Mouse (Mus musculus) hindlimb bud, embryonic 11.5 days (tissue): ENCODE data around the gene Specc1l.
"Not testable (repeated sequence)": the region's sequence is repeated elsewhere in the genome, so short reads cannot be mapped to it uniquely, and the experiment has no call there.

Source experiments
- DNase-seq: peaks from one replicate; pipeline ENCODE4 v3.0.0-alpha.2; 2012; ENCODE audit warnings: low read depth, low spot score; ENCODE audit errors: extremely low spot score

The Specc1l gene

DNA sequence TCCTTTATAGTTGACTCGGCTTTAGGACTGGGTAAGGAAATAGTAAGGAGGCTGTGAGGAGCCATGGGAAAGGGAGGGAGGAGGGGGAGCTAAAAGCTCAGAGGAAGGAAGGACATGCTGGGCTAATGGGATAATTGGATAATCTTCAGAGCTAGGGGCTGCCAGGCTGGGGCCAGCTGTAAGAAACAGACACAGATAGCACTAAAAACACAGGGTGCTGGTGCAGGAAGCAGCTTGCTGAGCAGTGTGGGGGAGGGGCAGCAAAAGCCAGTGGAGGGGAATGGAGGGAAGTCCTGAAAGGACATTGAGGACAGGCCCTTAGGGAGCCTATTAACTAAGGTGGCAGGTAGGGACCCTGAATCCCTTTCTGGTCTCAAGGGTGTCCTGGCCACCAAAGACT, 132.7 kb downstream of the Specc1l start:
- not testable (repeated sequence) for DNase-seq

DNA sequence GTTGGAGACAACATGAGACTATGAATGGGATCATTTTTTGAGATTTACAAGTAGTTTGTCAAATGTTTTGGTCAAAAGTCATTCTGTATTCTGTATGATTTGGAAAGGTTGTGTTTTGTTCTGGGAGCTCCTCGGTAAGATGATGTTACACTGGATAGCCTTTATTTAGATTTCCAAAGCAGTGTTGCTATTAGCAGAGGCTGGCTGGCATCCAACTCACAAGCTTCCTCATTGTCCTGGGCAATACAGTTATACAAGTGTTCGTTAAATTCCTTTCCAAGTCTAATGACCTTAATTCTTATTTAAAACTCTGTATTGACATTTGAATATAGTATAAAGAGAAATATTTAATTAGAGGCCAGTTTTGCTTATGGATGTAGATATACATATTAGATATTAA, 133.4 kb downstream of the Specc1l start:
- no peak for DNase-seq

DNA sequence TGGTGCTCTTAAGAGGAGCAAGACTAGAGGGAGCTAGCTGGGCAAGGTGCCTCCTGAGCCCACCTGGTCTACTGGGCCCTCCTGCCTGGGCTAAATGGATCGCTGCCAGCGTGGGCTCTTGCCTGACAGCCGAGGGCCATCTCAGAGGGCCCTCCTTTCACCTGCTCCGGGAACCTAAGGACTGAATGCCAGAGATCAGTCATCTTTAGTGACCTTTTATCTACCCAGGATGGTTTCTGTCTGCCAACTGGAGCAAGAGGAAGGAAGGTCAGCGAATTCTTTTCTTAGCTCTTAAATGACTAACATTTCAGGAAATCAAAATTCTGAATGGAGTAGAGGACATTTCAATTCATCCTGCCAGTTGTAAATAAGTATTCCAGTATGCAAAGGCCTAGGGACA, 138.7 kb downstream of the Specc1l start:
- no peak for DNase-seq

DNA sequence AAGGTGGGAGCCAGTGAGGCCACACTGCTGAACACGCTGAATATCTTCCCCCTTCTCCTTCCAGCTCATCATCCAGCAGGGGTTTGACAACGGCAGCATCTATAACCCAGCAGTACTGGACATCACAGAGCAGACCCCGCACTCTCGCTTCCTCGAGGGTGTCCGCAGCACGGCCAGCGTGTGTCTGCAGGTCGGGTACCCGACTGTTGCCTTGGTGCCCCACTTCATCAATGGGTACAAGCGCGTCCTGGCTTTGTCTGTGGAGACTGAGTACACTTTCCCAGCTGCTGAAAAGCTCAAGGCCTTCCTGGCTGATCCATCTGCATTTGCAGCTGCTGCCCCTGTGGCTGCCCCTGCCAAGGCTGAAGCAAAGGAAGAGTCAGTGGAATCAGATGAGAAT, 140.7 kb downstream of the Specc1l start:
- no peak for DNase-seq

DNA sequence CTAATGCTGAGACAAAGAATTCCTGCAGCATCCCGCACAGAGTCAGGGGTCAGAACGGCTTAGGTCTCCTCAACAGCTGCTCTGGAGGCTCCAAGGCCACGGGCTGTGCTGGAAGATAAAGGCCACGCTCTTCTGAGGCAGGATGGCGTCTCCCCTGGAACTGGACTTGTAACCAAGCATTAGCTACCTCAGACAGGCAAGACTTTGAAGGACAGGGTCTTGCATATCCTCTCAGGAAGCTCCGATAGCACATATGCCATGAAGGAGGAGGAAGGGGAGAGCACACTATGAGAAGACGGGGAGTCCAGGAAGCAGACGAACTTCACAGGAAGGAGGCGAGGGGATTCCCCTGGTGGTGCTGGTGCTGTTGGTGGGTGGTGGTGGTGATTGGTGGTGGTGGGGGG, 142.0 kb downstream of the Specc1l start:
- not testable (repeated sequence) for DNase-seq

DNA sequence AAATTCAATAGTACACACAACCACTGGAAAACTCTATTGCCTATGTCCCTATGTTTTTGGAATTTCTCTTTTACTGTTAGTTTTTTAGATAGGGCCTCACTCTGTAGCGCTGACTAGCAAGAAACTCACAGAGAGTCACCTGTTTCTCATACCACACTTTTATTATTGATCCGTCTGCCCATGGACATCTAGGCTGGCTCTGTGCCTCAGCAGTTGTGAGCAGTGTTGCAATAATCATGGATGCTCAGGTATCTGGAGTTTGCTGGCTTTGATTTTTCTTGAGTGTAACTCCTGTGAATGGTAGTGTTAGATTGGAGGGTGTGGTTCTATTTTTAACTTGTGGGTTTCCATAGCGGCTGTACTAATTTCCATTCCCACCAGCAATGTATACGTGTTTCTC, 143.5 kb downstream of the Specc1l start:
- no peak for DNase-seq
